Mouse (Mus musculus) activated CD4-positive, CD25-positive, alpha-beta regulatory T cell (primary cell): ENCODE measurements around the gene Dnajb8. TPM values are rescaled to one million over a fixed set of nuclear protein-coding genes. Genes with fewer than 3 reads are reported as not detected.

Experiments used
- polyA plus RNA-seq, 2 experiments: library from polyadenylated mRNA; unstranded; fragments of 100-300 nt; shearing (Covaris generic); gene quantifications; one replicate each; pipeline ENCODE4 v1.2.1; 2017

The Dnajb8 gene
- not detected for polyA plus RNA-seq

GRCm38 (mm10) chr6:88221968-88222367, at the start of gene Dnajb8:
Gene Dnajb8, plus strand, starts transcription at chr6:88222268.

GRCm38 (mm10) chr6:88193433-88194052, 28.5 kb upstream of the Dnajb8 start, which contains the start of gene Gata2:
Gene Gata2, plus strand, starts transcription at chr6:88193891.

Other genes with a start within 250 kb of the Dnajb8 start
- gene H1fx, start 240.6 kb upstream of the Dnajb8 start, polyA plus RNA-seq, result 1 to 10 TPM in 1 of 2 experiments, under 1 TPM in 1; 0.37 to 1.5 TPM
- gene Rab7, start 177.0 kb upstream of the Dnajb8 start, polyA plus RNA-seq, result 100 to 1,000 TPM; 302 to 311 TPM
- gene Rpn1, start 137.8 kb upstream of the Dnajb8 start, polyA plus RNA-seq, result 100 to 1,000 TPM; 144 to 228 TPM
- gene Gata2, start 28.4 kb upstream of the Dnajb8 start, polyA plus RNA-seq, result under 1 TPM in 1 of 2 experiments, not detected in 1; 0.21 TPM
- gene Eefsec, start 224.3 kb downstream of the Dnajb8 start, polyA plus RNA-seq, result 10 to 100 TPM; 42.8 to 55.8 TPM
- gene Ruvbl1, start 243.1 kb downstream of the Dnajb8 start, polyA plus RNA-seq, result 10 to 100 TPM; 53.5 to 79.3 TPM